Mouse (Mus musculus): ENCODE results near the gene Irf1.

Irf1 gene

GRCm38 (mm10) chr11:53810749-53811148 is 40.9 kb downstream of the Irf1 start:
- DNase-seq (ENCODE audit: low spot score in 2 of 2) = no peak

- DNase-seq (ENCODE audit: low spot score in 2 of 2) = no peak
Measured at GRCm38 (mm10) chr11:53811312-53811711, 41.5 kb downstream of the Irf1 start.

- DNase-seq (ENCODE audit: low spot score in 2 of 2) = no peak
Measured at GRCm38 (mm10) chr11:53813001-53813868, 43.4 kb downstream of the Irf1 start.

- DNase-seq (ENCODE audit: low spot score in 2 of 2) = no peak
Measured at GRCm38 (mm10) chr11:53814810-53815209, 45.0 kb downstream of the Irf1 start.

DNA sequence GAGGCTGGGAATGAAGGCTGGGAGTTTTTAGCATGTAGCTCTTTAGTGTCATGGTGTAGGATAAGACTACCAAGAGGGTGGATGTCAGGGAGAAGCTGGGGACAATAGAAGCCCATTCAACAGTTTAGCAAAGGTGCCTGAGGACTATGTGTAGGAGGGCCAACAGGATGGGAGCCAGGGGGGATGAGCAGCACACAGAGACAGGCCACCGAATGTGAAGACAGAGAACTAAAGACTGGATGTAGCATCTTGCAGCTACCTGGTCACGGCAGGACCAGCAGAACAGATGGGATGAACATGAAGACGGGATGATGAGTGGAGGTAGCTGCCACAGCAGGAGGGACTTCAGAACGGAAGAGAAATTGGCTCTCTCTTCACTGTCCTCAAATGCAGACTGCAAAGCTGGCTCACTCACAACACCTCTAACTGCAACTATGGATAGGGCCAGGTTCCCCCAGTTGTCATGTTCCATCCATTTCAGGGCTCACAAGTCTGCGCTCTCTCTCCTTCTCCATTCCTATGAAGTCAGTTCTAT is 47.1 kb downstream of the Irf1 start:
- DNase-seq (ENCODE audit: low spot score in 2 of 2) = no peak

DNA sequence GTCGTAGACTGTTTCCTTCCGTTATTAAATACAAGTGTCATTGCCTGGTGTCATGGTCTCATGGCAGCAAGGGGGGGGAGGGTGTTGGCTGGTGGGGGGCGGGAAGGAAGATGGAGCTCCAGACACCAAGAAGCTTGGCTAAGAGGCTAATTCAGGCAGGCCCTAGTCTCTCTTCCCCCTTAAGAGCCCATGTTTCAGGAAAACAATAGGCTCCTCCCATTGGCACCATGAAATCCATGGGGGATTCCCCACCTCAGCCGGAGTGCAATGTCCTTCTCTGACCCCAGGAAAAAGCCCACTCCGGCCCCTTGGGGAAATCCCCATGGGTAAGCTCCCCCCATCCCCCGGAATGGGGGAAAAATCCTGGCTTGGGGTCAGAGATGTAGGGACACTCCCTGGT is 49.0 kb downstream of the Irf1 start:
- no peak for DNase-seq (ENCODE audit: low spot score in 2 of 2)

- no peak for DNase-seq (ENCODE audit: low spot score in 2 of 2)
Measured at GRCm38 (mm10) chr11:53819511-53819910, 49.7 kb downstream of the Irf1 start.

DNA sequence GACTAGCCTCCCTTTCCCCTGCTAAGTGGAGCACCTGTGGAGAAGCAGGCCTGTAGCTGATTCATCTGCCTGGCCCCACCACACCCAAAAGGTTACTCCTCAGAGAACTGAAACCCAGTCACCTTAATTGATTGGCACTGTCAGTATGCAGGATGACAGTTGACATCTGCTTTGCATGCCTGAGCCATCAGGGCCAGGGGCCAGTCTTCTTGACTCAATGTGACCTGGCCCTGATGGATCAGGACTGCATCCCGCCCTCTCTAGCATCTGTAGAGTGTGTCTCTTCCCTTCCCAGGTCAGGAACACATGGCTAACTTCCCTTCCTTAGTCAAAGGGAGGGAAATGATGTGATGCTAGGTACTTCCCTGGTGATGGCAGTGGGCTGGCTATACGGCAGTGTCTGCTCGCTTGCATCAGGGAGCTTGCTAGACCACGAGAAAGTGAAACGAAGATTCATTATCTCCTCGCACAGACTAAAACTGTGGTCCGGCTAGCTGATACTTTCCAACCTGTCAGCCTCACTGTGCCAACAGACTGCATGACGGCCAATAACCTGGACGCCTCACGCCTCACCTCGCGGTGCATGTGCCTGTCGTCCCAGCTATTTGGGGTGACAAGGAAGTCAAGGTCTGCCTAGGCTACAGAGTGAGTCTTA is 50.8 kb downstream of the Irf1 start:
- no peak for DNase-seq (ENCODE audit: low spot score in 2 of 2)

- DNase-seq (ENCODE audit: low spot score in 2 of 2) = no peak
Measured at GRCm38 (mm10) chr11:53821230-53821944, 51.6 kb downstream of the Irf1 start.

DNA sequence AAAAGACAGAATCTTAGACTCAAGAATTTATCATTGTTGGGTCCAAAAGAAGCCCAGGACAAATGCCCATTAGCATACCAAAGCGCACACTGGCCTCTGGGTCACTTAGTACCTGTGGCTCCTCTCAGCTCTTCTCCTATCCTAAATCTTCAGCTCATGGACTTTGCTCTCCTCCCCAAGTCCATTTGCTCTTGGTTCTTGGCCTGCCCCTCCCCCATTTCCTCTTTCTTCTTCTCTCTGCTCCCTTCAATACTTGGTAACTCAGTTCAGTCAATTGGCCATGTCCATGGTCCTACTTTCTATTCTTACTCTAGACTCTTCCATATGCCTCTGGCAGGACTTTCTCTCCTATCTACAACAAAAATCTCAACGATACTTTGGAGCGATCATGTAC is 52.1 kb downstream of the Irf1 start:
- DNase-seq (ENCODE audit: low spot score in 2 of 2) = no peak

DNA sequence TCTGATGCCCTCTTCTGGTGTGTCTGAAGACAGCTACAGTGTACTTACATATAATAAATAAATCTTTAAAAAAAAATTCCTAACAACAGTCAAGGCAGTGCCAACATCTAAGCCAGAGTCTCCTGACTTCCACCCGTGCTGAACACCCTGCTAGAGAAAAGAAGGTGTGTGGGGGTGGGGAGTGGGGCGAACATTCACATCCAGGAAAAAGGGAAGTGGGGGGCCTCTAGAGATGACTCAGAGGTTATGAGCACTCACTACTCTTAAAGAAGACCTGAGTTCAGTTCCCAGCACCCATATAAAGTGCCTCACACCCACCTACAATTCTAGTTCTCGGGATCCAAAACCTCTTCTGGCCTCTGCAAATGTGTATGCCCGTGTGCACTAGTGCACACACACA is 55.6 kb downstream of the Irf1 start:
- no peak for DNase-seq (ENCODE audit: low spot score in 2 of 2)

Data from frontal cortex, postnatal 14 days (tissue).